Mouse (Mus musculus) Patski (cell line): ENCODE measurements around the gene Col5a1. TPM values are rescaled to one million over a fixed set of nuclear protein-coding genes. Genes with fewer than 3 reads are reported as not detected.

Source experiments
- ATAC-seq: fragments of 100-300 bp; one replicate; pipeline ENCODE4 v1.8.0; 2021
- CTCF ChIA-PET: fragments of 350-600 bp; sonication (Branson Sonifier 250); formaldehyde crosslinking; loops from one replicate; lab custom pipeline; 2022; ENCODE audit warnings: inconsistent platforms; lab: Charles Lee
- POLR2A ChIA-PET: fragments of 350-600 bp; sonication (Branson Sonifier 250); formaldehyde crosslinking; loops from one replicate; lab custom pipeline; 2022; ENCODE audit warnings: antibody characterized with exemption, inconsistent platforms; lab: Charles Lee
- DNase-seq: peaks from one replicate; pipeline ENCODE4 v3.0.0-alpha.2; 2011; ENCODE audit warnings: low read depth, low spot score
- H3K27me3 ChIP-seq: fragments of 371-371 bp; one replicate; pipeline ENCODE4 v1.5.1; 2021
- CTCF ChIP-seq: fragments of 100-300 bp; IDR thresholded peaks from one replicate; pipeline ENCODE4 v1.5.1; 2021
- in situ Hi-C: fragments of 300-500 bp; cut with MboI; formaldehyde crosslinking; loops from 3 replicates; pipeline ENCODE4 v1.11.1; 2018; ENCODE audit warnings: low pct_unique_long_range_greater_than_20kb, mixed read lengths
- polyA plus RNA-seq: library from polyadenylated mRNA; unstranded; gene quantifications from one replicate; pipeline ENCODE4 v1.2.3, GENCODE M21; 2021

Gene Col5a1
- polyA plus RNA-seq, 1 experiment from 2014 or later = 39.0 TPM

DNA sequence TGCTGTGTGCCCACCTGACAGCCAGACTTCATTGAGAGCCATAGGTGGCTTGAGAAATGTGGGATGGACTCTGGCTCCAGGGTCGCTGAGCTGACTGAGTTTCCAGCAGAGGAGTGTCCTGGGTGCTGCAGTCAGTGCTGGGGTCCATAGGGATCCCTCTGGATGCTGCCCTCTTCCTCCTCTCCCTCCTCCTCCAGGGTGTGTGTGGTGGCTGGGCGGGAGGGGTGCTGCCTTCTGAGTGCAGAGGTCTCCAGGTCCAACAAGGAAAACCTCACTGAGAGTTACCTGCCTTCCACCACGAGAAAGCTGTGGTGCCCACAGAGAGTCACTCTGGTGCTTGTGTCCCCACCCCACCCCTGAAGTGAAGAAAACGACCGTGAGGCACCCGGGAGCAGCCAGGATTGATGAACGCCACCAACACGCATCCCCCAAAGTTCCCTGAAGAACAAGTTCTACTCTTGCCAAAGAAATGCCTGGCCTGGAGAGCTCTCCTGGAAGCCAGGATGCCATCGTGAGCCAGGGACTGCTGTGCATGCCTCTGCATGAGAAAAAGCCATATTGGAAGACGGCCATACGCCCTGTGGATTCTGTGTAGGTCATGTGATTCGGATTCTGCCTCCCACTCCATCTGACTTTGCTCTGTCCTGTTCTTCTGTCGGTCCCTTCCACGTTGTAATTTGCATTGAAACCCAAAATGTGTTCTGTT is 152.3 kb downstream of the Col5a1 start:
- in situ Hi-C loops = no loop called here
- ATAC-seq = no peak
- TF ChIP-seq CTCF = no peak
- POLR2A ChIA-PET = no interaction called here
- H3K27me3 ChIP-seq = no peaks in the 10 kb centered on the region
- no peak for DNase-seq
- CTCF ChIA-PET = no interaction called here

DNA sequence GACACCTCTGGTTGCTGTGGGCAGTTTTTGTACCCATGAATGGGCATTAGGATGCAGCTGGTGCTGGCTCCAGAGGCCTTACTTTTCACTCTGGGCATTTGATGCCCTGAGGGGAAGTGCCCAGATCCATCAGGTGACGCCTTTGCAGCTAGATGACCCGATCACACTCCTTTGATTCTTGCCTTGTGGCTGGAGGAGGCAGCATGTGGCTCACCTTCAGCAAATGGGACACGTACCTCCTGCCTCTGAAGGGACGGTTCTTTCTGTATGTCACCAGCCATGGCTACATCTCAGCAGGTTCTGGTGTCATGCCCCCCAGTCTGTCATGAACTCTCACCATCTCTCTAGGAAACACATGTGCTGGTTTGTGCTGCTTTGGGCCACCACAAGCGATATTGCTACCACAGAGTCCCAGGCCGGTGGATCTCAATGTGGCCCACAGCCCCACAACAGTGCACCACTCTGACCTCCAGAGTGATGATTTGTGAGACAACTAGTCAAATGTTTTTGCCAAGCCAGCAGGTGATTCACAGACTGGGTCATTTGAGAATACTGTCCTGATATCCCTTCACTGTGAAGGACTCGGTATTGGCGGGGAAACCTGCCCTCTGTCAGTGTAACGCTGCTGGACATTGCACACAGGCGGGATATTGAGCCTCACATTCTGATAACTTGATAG is 153.6 kb downstream of the Col5a1 start:
- no peaks in the 10 kb centered on the region for H3K27me3 ChIP-seq
- CTCF ChIA-PET = no interaction called here
- TF ChIP-seq CTCF = no peak
- DNase-seq = no peak
- ATAC-seq = no peak
- in situ Hi-C loops = no loop called here
- POLR2A ChIA-PET = no interaction called here

DNA sequence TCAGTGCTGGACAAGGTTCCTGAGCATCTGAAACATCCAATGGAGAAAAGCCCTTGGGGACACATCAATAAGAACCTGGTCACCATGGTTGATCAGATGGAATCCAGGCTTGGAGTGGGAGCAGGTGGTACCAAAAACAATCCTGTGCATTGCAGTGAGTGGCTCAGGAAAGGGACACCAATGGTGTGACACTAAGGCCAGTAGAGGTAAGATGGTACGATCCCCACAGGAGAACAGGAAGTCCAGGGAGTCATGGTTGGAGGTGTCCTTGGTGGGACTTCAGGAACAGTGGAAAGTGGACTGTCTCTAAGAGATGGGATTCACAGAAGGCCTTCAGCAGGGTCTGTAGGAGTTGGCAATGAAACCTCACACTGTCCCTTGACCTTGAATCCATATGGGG is 154.2 kb downstream of the Col5a1 start:
- DNase-seq (no peak), ATAC-seq (no peak)
- CTCF ChIA-PET = no interaction called here
- POLR2A ChIA-PET = no interaction called here
- H3K27me3 ChIP-seq = no peaks in the 10 kb centered on the region
- TF ChIP-seq CTCF = no peak
- in situ Hi-C loops = no loop called here

DNA sequence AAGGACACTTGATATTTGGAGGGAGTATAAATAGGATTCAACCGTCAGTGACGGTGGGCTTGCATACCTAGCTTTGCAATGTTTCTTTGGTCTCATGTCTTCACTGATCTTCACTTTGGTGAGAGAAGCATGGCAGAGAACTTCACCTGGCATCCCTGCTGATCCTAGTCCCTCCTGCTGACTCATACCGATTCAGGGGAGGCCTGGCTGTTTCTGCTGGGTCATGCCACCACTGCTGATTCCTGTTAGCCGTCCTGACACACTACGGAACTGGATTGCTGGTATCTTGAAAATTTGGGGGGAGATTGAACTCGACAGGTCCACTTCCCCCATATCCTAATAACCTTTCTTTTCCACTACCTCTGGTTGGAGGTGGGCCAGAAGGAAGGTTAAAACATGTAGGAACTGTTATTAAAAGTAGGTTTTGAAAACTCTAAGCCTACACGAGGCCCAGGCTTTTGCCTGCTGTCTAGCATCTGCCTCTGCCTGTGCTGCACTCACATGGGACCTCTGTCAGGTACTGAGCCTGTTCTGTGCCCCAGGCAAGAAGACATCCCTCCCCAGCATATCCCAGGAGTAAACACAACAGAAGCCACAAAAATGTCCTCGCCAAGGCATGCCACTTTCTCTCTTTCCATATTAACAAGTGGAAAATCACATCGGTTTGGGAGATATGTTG is 158.8 kb downstream of the Col5a1 start:
- ATAC-seq (no peak), DNase-seq (no peak)
- in situ Hi-C loops = no loop called here
- POLR2A ChIA-PET = no interaction called here
- H3K27me3 ChIP-seq = no peaks in the 10 kb centered on the region
- CTCF ChIA-PET = no interaction called here
- no peak for TF ChIP-seq CTCF

DNA sequence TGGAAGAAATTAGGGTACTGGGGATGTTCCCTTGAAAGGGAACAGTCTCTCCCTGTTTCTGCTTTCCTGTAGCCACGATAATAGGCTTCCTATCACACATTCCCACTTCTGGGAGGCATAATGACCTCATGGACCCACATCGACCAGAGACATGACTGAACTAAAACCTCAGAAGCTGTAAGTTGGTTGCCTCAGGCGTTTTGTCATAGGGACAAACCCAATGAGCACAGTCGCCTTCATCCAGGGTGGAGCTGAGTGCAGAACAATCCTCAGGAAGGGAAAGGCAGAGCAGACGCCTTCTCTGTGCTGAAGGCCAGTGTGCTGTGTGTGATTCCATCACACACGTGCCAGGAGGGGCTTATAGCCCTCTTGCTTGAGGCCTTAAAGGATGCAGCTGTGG is 160.1 kb downstream of the Col5a1 start:
- POLR2A ChIA-PET = no interaction called here
- CTCF ChIA-PET = no interaction called here
- no peaks in the 10 kb centered on the region for H3K27me3 ChIP-seq
- DNase-seq = no peak
- ATAC-seq = no peak
- no peak for TF ChIP-seq CTCF
- in situ Hi-C loops = no loop called here

DNA sequence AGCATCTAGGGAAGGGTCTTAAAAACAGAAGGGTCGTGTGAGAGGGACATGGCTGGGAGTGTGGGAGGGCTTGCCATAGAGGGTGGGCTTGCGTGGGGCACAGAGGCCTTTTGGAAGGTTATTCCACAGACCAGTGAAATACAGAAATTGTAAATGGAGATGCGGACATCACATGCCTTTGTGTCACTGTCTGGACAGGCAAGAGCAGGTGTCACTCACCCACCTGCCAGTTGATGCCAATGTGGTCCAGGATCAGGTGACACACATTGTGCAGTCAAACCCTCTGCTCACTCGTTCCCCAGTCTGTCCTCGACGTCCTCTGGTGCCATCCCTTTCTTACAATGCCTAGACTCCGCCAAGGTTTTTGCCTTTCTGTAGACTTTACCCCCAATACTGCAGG is 160.9 kb downstream of the Col5a1 start:
- ChIA-PET POLR2A (no interaction called here), CTCF (no interaction called here)
- no peak for ATAC-seq
- in situ Hi-C loops = no loop called here
- no peak for DNase-seq
- H3K27me3 ChIP-seq = no peaks in the 10 kb centered on the region
- TF ChIP-seq CTCF = no peak

DNA sequence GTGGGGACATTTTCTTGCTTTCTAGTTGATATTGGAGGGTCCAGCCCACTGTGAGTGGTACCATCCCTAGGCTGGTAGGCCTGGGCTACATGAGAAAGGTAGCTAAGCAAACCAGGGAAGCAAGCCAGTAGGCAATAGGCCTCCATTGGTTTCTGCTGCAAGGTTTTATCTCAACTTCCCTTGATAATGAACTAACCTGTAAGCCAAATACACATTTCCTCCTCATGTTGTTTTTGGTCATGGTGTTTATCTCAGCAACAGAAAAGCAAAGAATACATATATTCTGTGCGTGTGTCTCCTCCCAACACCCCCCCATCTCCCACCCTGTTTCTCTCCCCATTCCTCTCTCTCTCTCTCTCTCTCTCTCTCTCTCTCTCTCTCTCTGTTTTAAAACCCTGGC is 173.7 kb downstream of the Col5a1 start:
- TF ChIP-seq CTCF = no peak
- ATAC-seq (no peak), DNase-seq (no peak)
- in situ Hi-C loops = no loop called here
- H3K27me3 ChIP-seq = no peaks in the 10 kb centered on the region
- POLR2A ChIA-PET = no interaction called here
- CTCF ChIA-PET = no interaction called here

DNA sequence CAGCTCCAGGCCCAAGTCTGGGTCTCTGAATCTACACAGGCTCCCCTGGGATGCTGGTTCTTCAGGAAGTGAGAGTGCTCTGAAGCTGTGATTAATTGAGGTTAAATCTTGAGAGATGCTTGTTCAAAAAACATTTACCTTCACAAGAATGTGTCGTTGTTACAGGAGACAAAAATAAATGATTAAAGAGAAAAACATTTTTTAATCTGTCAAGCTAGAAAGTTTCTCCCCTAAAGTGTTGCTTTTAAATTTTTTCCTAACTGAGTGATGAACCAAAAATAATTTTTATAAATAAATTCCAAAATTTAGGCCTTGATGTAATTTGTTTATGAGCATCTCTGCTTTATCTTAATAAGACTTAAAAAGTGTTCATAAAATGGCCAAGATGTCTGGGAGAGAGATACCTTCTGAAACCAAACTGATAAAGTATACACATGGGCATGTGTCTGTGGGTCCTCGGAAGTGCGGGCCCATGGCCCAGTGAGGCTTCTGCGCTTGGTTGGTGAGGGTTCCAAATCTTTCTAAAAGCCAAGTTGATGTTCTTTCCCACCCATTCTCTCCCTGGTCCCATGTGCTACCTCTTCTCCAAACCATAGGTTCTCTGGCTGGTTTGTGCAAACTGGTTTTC is 177.6 kb downstream of the Col5a1 start:
- no peak for TF ChIP-seq CTCF
- H3K27me3 ChIP-seq = peaks cover 5% of the 10 kb centered on the region
- CTCF ChIA-PET = no interaction called here

DNA sequence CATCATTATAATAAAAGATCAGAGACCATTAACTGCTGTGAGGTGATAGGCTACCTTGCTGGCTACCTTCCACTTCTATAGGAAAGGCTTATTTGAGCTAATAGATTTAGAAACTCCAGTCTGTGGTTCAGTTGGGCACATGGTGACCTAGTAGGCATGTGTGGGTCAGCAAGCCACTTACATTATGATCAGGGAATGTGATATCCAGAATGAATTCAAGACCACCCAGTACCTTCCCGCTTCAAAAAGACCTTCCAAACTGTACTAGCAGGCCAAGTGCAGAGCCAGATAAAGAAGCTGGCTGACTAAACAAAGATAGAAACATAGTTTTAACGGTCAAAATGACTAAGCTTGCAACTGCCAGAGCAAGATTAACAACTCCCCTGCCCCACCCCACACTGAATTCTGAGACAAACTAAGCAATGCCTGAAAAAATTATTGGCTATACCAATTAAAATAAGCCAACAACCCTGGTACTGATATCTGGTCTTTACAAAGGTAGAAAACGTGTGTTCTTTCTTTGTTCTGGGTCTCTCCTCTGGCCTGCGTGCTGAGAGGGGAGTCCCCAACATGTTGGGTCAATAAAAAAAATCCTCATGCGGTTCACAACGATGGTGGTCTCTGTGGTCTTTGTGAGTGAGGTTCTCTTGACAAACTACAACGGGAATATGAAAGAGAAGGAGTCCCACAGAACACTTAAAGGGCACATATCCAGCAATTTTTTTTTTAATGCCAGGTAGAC is 178.3 kb downstream of the Col5a1 start:
- in situ Hi-C loops = no loop called here
- H3K27me3 ChIP-seq = peaks cover 5% of the 10 kb centered on the region
- POLR2A ChIA-PET = no interaction called here
- no peak for DNase-seq
- TF ChIP-seq CTCF = no peak
- CTCF ChIA-PET = no interaction called here
- ATAC-seq = no peak

More for the DNA sequence above, 177.6 kb downstream of the Col5a1 start:
- DNase-seq (no peak), ATAC-seq (no peak)
- POLR2A ChIA-PET = no interaction called here
- in situ Hi-C loops = no loop called here

DNA sequence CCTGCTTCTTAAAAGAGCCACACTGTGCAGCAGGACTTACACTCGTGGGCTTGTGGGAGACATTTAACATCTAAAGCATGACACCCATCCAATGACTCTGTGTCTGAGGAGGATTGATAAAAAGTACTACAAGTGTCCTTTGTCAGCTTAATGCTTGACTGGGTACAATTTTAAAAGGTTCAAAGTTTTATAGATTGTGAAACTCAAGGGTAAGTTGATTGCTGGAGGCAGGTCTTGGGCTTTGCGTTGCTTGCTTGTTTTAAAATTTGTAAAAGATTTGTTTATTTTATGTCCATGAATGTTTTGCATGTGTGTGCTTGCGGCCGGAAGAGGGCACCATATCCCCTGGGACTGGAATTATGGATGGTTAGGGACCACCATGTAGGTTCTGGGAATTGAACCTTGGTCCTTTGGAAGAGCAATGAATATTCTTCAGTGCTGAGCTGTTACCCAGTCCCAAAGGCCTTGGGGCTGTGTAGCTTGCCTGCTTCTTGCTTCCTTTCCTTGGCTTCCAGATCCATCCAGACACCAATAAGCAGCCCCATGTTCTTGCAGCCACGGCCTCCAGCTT is 178.9 kb downstream of the Col5a1 start:
- TF ChIP-seq CTCF = no peak
- DNase-seq (no peak), ATAC-seq (no peak)
- in situ Hi-C loops = no loop called here
- CTCF ChIA-PET = no interaction called here
- peaks cover 5% of the 10 kb centered on the region for H3K27me3 ChIP-seq
- POLR2A ChIA-PET = no interaction called here
